Mouse (Mus musculus): Measurements from ENCODE around the gene Scg5.

DNA sequence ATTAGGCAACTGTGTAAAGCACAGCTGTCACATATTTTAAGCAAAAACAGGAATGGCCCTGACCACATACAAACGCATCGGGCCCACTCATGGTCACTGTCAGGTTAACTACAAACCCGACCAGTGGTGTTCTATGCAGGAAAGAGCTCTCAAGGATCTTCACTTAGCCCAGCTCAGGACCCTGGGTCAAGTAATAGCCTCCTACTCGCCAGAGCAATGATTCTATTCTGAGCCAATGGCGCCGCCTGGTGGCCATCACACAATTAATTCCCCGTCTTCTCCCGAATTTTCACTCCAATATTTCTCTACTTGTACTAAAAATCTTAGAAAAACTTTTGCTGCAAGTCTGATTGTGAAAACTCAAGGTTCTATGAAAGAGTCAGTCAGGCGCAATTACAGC lies 21.3 kb downstream of the Scg5 start:
- TF ChIP-seq EP300 (IDR thresholded peaks at IDR 0.05; ENCODE audit: insufficient read depth, low read depth, low read length) (no peak), CTCF (IDR thresholded peaks at IDR 0.05; ENCODE audit: low read depth, low read length) (peak; percentile 49)
